Mouse (Mus musculus) adrenal gland, adult 8-10 months (tissue): ENCODE measurements around the gene Olfr1472. TPM values are rescaled to one million over a fixed set of nuclear protein-coding genes. Genes with fewer than 3 reads are reported as not detected.
"Not testable (repeated sequence)": the region's sequence is repeated elsewhere in the genome, so short reads cannot be mapped to it uniquely, and the experiment has no call there.

Experiments used
- DNase-seq: peaks from one replicate; pipeline ENCODE4 v3.0.0; 2022
- total RNA-seq, 4 experiments: library from RNA; stranded (reverse); gene quantifications; 2 replicates each; pipeline ENCODE4 v1.2.4; 2022

Olfr1472 gene
- total RNA-seq, result not detected

DNA sequence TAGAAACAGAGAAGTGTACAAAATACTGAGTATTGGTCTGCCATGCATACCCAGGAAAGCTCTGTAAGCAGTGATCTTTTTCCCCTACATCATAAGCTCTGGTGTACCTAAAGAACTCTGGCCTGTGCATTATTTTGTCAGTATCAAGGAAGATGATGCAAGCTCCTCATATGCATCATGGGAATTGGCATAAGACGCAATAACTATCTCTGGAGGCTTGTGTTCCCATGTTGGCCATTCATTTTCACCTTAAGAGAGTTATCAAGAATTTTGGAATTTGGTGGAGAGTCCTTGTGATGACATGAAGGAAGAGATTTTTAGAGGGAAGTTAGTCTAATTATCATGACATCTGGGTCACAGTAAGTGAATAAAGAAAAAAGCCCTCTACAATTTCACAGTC, at the start of gene Olfr1472:
TSS of gene Olfr1472 (minus strand) at position 101 of the 400 bp plus-strand sequence.
- no peak for DNase-seq

DNA sequence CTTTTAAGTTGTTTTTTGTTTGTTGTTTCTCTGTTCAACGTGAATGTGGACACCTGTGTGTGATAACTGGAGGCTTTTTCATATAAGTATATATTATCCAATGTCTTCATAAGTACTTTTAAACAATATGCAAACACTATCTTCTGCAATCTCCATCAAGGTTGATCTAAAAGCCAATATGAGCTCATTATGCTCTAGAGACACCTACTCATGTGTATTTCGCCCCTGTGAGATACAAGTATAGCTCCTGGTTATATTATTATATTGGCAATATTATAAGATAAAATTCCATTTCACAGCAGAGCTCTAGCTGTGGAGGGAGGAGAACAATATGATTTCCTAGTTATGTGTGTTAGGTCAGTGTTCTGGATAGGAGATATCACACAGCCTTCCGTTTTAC, 44.4 kb upstream of the Olfr1472 start, which contains the start of gene Olfr1477:
TSS of gene Olfr1477 (plus strand) at position 301 of the 400 bp plus-strand sequence.
- DNase-seq, result no peak

GRCm38 (mm10) chr19:13480096-13480495, 24.2 kb upstream of the Olfr1472 start, which contains the start of gene Olfr1475:
Olfr1475 (minus strand) TSS chr19:13480196.
- no peak for DNase-seq

DNA sequence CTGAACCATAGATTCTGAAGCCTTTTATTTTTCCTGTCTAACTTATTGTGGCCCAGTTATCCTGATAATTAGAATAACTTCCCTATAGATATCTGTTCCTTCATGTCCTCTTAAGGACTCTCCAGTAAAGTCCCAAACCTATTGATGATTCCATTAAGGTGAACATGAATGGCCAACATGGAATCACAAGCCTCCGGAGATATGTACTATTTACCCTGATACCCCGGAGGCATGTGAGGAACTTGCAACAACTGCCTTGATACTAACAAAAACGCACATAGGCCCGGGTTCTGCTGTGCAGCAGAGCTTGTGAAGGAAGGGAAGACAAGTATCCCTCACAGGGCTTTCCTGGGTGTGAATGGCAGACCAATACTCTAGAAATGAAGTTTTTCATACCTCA, 13.4 kb upstream of the Olfr1472 start, which contains the start of gene Olfr1474:
TSS of gene Olfr1474 (plus strand) at position 301 of the 400 bp plus-strand sequence.
- not testable (repeated sequence) for DNase-seq

GRCm38 (mm10) chr19:13443109-13443508, 12.8 kb downstream of the Olfr1472 start, which contains the start of gene Olfr1471:
Olfr1471 (plus strand) TSS chr19:13443409.
- DNase-seq, result not testable (repeated sequence)

- DNase-seq, result no peak
Observed at GRCm38 (mm10) chr19:13407549-13407948, 48.3 kb downstream of the Olfr1472 start, which contains the start of gene Olfr1469. Olfr1469 (plus strand) TSS chr19:13407849.

Other genes with a start within 250 kb of the Olfr1472 start
- gene Olfr1463, start 224.8 kb downstream of the Olfr1472 start, total RNA-seq, result not detected
- not detected for gene Olfr1465, start 140.5 kb downstream of the Olfr1472 start, total RNA-seq
- gene Olfr1466, start 117.2 kb downstream of the Olfr1472 start, total RNA-seq, result not detected
- gene Olfr1467, start 93.8 kb downstream of the Olfr1472 start, total RNA-seq, result not detected
- gene Olfr1469, start 48.2 kb downstream of the Olfr1472 start, total RNA-seq, result not detected
- gene Olfr1471, start 12.7 kb downstream of the Olfr1472 start, total RNA-seq, result not detected
- not detected for gene Olfr1474, start 13.5 kb upstream of the Olfr1472 start, total RNA-seq
- not detected for gene Olfr1475, start 24.1 kb upstream of the Olfr1472 start, total RNA-seq
- gene Olfr1477, start 44.5 kb upstream of the Olfr1472 start, total RNA-seq, result not detected
- not detected for gene Olfr1480, start 71.8 kb upstream of the Olfr1472 start, total RNA-seq
- gene Olfr1484, start 127.4 kb upstream of the Olfr1472 start, total RNA-seq, result not detected
- not detected for gene Olfr1487, start 161.3 kb upstream of the Olfr1472 start, total RNA-seq
- gene Olfr1489, start 175.5 kb upstream of the Olfr1472 start, total RNA-seq, result not detected
- gene Olfr1490, start 195.0 kb upstream of the Olfr1472 start, total RNA-seq, result not detected
- gene Olfr1491, start 241.2 kb upstream of the Olfr1472 start, total RNA-seq, result not detected